Mouse (Mus musculus) spleen, embryonic (tissue): Measurements from ENCODE around the gene Dynlt1f.
"Not testable (repeated sequence)": the region's sequence is repeated elsewhere in the genome, so short reads cannot be mapped to it uniquely, and the experiment has no call there.

Source experiments
- CTCF ChIA-PET: fragments of 350-600 bp; sonication (Branson Sonifier 250); formaldehyde crosslinking; loops from one replicate; lab custom pipeline; 2022; lab: Charles Lee

Gene Dynlt1f

DNA sequence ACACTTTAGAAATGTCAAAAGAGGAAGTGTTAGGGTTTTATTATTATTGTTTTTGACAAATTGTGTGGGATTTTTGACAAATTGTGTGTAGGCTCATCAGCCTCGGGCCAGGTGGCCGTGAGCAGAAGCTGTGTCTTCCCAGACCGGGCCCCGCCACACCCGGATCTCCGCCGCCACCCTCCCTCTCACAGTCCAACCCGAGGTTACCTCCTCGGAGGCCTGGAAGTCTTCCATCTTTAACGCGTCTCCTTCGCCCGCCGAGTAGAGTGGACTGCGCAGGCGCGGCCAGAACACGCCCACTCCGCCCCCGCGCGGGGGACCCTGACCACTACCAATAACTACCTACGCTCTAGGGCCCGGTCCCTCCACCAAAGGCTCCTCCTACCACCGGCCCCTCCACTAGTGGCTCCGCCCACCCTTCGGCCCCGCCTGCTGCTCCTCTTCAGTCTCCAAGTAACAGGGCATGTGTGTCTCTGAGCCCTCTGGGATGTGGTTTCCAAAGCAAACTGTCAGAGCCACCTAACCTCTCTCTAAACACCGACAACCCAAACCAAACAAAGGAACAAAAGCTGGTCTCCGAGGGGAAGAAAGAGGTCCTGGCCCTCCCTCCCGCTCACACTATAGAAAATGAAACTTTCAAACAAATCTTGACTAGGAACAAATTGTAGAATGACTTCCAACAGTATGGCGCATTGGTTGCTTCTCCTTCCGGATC, at the start of gene Dynlt1f:
Gene Dynlt1f (minus strand): TSS at position 334 of the 715 bp plus-strand sequence.
- CTCF ChIA-PET, result not testable (repeated sequence)

DNA sequence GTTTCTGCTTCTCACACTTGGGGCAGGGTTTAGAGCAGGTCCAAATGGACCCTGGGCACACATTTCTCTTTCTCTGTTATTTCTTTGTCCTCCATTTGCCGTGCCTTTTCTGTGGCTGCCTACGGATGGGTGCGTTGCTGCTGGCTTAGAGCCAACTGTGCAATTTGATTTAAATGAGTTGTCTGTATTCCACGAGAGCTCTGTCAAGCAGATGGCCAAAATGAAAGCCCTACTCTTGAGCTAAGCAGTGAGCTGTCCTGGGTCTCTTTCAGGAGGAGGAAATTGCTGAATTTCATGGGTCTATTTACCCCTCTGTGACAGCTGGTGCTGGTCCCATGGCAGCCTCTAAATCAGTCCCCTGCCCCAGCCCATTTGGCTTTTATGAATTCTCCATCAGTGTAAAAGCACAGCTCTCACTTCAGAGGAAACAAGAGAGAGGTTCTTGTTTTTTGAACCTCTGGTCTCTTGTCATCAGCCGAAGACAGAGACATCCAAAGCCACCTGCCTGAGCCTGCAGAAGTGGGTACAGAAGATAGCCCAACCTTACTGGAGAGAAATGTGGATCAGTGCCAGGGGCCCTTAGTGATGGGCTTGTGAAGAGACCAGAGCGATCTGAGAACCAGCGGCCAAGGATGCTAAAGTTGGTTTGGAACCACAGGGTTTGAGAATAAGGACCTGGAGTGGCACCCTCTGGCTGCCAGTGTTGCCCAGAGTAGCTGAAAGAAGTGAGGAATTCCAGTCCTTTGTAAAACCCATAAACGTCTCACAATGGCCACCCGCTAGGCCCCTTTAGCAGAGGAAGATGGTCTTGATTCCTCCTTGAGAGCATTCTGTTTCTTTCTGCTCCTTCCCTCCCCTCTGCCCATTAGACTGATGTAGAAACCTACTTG, 47.9 kb upstream of the Dynlt1f start:
- CTCF ChIA-PET, result not testable (repeated sequence)

GRCm38 (mm10) chr17:6702625-6703221, 47.0 kb upstream of the Dynlt1f start:
- CTCF ChIA-PET, result not testable (repeated sequence)

GRCm38 (mm10) chr17:6700077-6700476, 44.4 kb upstream of the Dynlt1f start:
- CTCF ChIA-PET, result not testable (repeated sequence)

GRCm38 (mm10) chr17:6699502-6699901, 43.8 kb upstream of the Dynlt1f start:
- CTCF ChIA-PET, result not testable (repeated sequence)

DNA sequence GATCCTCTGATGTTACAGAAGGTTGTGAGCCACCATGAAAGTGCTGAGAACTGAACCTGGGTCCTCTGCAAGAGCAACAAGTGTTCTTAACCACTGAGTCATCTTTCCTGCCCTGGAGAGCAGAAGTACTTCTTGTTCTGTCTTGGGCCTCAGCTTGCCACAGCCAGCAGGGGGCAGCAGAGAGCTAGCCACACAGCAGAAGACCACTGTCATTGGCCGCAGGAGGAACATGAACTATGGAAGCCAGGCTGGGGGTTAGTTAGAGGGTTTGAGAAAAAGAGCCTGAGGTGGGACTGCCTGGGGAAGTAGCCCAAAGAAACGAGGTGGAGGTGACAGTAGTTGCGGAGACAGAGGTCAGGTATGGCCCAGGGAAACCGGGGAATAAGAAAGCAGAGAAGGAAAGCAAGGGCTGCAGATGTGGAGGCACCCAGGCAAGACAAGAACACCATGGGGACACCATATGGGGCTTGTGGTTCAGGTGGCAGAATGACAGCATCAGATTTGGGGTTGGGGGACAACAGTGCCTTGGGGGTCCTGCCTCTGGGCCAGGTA, 41.6 kb upstream of the Dynlt1f start:
- CTCF ChIA-PET, result not testable (repeated sequence)

GRCm38 (mm10) chr17:6696521-6696920, 40.8 kb upstream of the Dynlt1f start:
- CTCF ChIA-PET, result not testable (repeated sequence)

DNA sequence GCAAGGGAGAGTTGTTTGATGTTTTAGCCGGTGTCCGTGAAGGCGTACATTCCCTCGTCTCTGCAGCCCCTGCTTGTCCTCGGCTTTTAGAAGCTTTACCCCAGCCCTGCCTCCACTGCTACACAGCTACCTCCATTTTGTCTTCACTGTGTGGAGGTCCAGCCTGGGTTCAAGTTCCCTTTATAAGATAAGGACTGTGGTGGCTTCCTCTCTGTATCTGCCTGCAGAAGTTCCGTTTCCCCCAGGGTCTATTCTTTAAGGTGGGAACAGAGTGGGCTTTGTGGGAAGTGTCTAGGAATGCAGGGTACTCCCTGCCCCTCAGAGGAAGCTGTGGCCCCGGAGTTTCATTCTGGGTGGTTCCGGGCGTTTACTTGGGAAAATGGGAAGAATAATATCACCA, 40.0 kb upstream of the Dynlt1f start:
- CTCF ChIA-PET, result not testable (repeated sequence)

DNA sequence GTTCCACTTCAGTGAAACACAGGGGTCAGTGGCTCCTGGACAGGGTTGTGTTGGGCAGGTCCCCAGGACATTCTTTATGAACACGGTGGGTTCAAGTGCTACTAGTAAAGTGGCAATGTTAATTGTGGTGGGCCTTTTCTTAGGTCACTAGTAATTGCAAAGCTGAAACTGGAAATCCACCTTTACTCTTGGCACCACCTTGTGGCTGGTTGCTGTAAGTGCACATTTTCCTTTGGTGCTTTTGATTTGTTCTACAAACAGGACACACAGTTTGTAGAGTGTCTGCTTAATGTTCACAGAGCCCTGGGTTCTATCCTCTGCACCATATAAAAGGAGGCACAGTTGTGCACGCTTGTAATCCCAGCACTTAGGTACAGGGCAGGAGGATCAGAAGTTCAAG, 35.9 kb upstream of the Dynlt1f start:
- CTCF ChIA-PET, result not testable (repeated sequence)

DNA sequence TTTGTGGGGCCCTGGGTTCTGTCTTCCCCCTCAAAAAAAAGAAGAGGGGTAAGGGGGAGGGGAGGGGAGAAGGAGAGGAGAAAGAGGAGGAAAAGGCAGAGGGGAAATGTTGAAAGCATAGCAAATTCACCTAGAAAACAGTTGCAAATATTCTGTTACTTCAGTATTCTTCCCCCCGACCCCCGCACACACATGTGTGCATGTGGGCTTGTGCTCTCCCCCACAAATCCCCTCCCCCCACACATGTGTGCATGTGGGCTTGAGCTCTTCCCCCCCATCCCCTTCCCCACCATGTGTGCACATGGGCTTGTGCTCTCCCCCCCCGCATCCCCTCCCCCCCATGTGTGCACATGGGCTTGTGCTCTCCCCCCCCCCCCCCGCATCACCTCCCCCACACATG, 33.6 kb upstream of the Dynlt1f start:
- CTCF ChIA-PET, result not testable (repeated sequence)

- CTCF ChIA-PET, result not testable (repeated sequence)
Observed at GRCm38 (mm10) chr17:6686299-6686971, 30.7 kb upstream of the Dynlt1f start.

- CTCF ChIA-PET, result not testable (repeated sequence)
Observed at GRCm38 (mm10) chr17:6685288-6685818, 29.7 kb upstream of the Dynlt1f start.

GRCm38 (mm10) chr17:6684464-6685287, 29.0 kb upstream of the Dynlt1f start:
- CTCF ChIA-PET, result not testable (repeated sequence)

DNA sequence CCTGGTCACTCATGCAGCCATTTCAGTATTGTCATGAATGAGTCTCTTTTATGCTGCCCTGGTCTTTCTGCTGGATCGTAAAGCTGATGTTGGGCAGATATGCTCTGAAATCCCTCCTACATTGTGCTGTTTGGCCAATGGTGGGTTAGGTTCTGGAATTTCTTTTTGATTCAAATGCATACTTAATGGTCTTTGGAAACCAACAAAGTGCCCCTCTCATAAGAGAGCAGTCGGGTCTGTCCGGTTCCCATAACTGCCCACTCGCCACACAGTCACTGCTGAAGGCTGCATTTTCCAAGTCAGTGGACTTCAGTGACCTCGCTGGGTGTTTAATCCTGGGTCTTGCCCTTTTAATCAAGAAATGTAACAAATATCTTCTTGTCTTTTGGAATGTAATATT, 28.0 kb upstream of the Dynlt1f start:
- CTCF ChIA-PET, result not testable (repeated sequence)

- CTCF ChIA-PET, result not testable (repeated sequence)
Observed at GRCm38 (mm10) chr17:6681721-6682120, 26.0 kb upstream of the Dynlt1f start.

DNA sequence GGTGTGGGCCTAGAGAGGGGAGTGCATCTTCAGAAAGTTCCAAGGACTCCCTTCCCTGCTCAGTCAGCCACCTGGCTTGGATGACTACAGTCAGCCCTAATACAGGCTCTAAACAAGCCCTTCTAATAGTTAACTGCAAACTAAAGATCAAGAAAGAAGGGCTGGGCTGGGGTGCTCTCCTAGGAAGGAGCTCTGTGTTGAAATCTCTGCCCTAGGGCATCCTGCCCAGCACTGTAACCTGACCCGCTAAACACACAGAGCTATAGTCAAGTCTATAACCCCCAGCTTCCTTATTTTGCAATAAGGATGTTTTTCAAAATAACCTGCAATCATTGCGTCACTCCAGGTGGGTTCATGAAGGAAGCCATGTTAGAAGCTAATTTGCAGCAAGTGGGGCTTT, 22.4 kb upstream of the Dynlt1f start:
- CTCF ChIA-PET, result not testable (repeated sequence)

DNA sequence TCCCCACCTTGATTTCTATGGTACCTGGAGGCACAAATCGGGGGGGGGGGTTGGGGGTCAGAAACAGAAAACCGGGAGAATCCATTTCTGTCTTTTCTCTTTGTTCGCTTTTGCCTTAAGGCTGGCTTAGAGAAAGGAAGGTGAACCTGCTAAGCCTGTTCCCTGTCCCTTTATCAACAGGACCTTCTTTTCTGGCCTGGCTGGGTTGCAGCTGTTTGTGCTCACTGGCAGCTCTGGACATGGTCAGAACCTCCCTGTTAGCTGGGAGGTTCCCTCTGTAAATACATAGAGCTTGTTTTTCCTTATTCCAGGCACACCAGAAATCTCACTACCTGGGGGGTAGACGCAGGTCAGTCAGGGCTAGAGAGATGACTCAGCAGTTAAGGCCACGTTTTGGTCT, 18.6 kb upstream of the Dynlt1f start:
- CTCF ChIA-PET, result not testable (repeated sequence)

GRCm38 (mm10) chr17:6668522-6668921, 12.8 kb upstream of the Dynlt1f start:
- CTCF ChIA-PET, result not testable (repeated sequence)

DNA sequence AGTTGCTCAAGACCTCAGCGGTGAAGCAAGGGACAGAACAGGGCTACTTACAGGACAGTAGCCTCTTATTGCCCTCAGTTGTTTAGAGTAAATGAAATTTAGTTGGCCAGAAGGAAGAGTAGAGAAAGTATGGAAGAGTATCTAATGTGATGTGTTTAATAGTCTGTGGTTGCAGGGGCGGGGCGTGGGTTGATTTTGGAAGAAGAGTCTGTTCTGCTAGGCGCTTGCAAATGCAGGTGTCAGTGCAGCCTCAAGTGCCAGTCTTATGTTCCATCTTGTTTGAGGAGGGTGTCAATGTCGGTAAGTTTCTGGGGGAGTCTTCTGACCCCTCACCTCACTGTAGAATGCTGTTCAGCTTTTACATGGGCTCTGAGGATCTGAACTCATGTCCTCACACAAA, 9.7 kb upstream of the Dynlt1f start:
- CTCF ChIA-PET, result not testable (repeated sequence)

GRCm38 (mm10) chr17:6662840-6663239, 7.1 kb upstream of the Dynlt1f start:
- CTCF ChIA-PET, result not testable (repeated sequence)
